Mouse (Mus musculus): ENCODE measurements at regions not wholly inside any gene's neighbourhood (a gene's known extent, or its start where the extent isn't known, plus 50 kb on each side); places are given as distances from the start of the nearest gene placed in this dataset.

DNA sequence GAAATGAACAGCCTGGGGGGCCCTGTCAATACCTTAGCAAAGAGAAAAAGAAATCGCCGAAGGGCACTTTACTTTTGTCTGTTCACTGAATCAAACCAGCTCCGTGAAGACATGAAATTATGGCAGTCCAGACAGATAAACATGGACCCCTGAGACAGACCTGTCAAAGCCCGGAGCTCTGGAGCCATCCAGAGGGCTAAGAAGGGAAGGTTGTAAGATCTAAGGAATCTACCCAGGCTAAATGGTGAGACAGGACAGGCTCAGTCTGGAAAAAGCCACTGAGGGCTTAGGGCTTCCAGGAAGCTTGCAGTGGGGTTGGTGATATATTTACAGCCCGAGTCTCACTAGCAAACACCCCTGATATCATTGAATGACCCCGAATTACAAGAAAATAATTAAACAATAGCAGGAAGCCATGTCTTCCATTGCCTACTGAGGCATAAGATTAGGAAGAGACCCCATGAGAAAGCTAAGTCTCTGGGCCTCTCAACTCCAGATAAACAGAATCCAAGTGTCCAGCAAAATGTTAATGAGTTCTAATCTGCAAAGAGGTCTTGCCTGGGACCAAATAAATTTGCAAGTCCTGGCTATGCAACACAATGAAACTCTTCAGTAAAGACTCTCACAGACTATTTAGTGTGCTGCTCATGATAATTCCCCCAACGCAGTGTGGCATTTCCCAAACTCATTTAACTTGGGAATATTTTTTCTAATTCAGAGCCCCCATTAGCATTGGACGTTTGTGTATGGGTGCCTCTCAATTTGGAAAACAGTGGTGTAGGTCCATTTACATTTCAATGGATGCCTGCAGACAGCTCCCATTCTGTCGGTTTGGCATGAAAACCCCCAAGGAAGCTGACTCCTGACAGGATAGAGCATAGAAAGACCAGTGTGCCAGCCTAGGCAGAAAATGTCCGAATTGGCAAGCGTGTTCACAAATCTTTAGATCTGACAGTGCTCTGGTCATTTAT lies 89.8 kb downstream of the Pabpc6 start:
- peak; percentile 81 for ATAC-seq (ENCODE audit: insufficient read depth, low FRiP score, low TSS enrichment)
- peak; percentile 62 for DNase-seq (ENCODE audit: low spot score)
- Histone ChIP-seq H3K9ac (ENCODE audit: low read length) (no peak overlapping the region), H3K27me3 (ENCODE audit: control insufficient read depth, insufficient read depth, low read length) (no peaks in the 10 kb centered on the region), H3K4me3 (ENCODE audit: low read depth, low read length) (no peak overlapping the region), H3K27ac (ENCODE audit: low read depth, low read length) (peak overlapping the region; percentile 65), H3K9me3 (ENCODE audit: control insufficient read depth, low read length) (no peaks in the 10 kb centered on the region), H3K36me3 (ENCODE audit: control insufficient read depth, insufficient read depth, low read length) (no peaks in the 10 kb centered on the region), H3K4me2 (ENCODE audit: low read depth) (no peak overlapping the region), H3K4me1 (ENCODE audit: control insufficient read depth, insufficient read depth, low read length) (no peaks in the 10 kb centered on the region)
- whole genome bisulfite sequencing = 29% methylated on average over 11 of the region's 11 CpGs

DNA sequence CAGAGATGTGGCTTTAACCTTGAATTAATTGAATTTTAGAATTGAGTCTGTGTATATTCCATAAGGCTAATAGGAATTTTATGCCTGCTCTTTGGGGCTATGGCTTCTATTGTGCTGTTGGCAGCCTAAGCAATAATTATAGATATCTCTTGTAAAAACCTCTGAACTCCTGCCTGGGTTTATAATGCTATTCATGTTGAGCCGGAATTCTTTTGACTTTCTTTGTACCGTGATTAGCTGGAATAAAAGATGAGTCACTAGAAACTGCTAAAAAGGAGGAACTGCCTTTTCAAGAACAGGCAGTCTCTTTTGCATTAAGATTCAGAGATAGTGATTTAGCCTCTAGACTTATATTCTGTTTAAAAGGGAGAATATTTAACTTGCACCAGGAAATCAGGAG lies 71.4 kb downstream of the Pabpc6 start:
- Histone ChIP-seq H3K4me1 (ENCODE audit: control insufficient read depth, insufficient read depth, low read length) (no peaks in the 10 kb centered on the region), H3K9me3 (ENCODE audit: control insufficient read depth, low read length) (no peaks in the 10 kb centered on the region), H3K4me3 (ENCODE audit: low read depth, low read length) (no peak overlapping the region), H3K27me3 (ENCODE audit: control insufficient read depth, insufficient read depth, low read length) (no peaks in the 10 kb centered on the region), H3K4me2 (ENCODE audit: low read depth) (no peak overlapping the region), H3K36me3 (ENCODE audit: control insufficient read depth, insufficient read depth, low read length) (no peaks in the 10 kb centered on the region), H3K9ac (ENCODE audit: low read length) (no peak overlapping the region), H3K27ac (ENCODE audit: low read depth, low read length) (no peak overlapping the region)
- ATAC-seq (ENCODE audit: insufficient read depth, low FRiP score, low TSS enrichment) = no peak
- DNase-seq (ENCODE audit: low spot score) = no peak
- 42% methylated on average over 2 of the region's 2 CpGs for WGBS

DNA sequence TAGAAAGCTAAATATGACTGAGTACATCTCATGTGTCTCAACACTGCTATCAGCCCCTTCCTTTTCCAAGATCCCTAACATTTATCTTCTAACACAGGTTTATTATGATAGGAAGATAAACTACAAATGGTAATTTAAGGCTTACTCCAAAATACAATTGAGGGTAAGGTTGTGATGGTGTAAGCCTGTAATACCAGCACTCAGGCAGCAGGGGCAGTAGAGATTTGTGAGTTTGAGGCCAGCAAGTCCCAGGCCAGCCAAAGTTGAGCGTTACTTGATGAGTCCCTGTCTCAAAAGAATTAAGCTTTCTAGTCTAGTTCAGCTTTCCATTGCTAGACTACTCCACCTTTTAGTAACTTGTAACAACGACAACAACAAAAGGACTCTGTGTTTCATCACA lies 69.1 kb downstream of the Pabpc6 start:
- 79% methylated on average over 2 of the region's 2 CpGs for WGBS
- Histone ChIP-seq H3K9me3 (ENCODE audit: control insufficient read depth, low read length) (no peaks in the 10 kb centered on the region), H3K4me3 (ENCODE audit: low read depth, low read length) (no peak overlapping the region), H3K4me2 (ENCODE audit: low read depth) (no peak overlapping the region), H3K27ac (ENCODE audit: low read depth, low read length) (no peak overlapping the region), H3K36me3 (ENCODE audit: control insufficient read depth, insufficient read depth, low read length) (no peaks in the 10 kb centered on the region), H3K9ac (ENCODE audit: low read length) (no peak overlapping the region), H3K27me3 (ENCODE audit: control insufficient read depth, insufficient read depth, low read length) (no peaks in the 10 kb centered on the region), H3K4me1 (ENCODE audit: control insufficient read depth, insufficient read depth, low read length) (no peaks in the 10 kb centered on the region)
- no peak for DNase-seq (ENCODE audit: low spot score)
- ATAC-seq (ENCODE audit: insufficient read depth, low FRiP score, low TSS enrichment) = no peak

Data from neural tube, embryonic 11.5 days (tissue).